In genomic region chr14:18225431-18225830, GRCm38 (mm10) we compare ENCODE assay signal across 2 mouse cellular contexts. TPM values are rescaled to one million over a fixed set of nuclear protein-coding genes. Genes with fewer than 3 reads are reported as not detected.
DNase-seq lines count a peak whose midpoint lies in the region; TF ChIP-seq lines count a peak whose summit lies in the region.
"Not testable (repeated sequence)": the region's sequence is repeated elsewhere in the genome, so short reads cannot be mapped to it uniquely, and the experiment has no call there.

No protein-coding gene starts in this region.

- intact Hi-C loops in gastrocnemius, adult 2 months (cut with DNase I): not testable (repeated sequence)

- H3K4me3 ChIP-seq in gastrocnemius, adult 2 months: not testable (repeated sequence)

- H3K27ac ChIP-seq in gastrocnemius, adult 2 months: peak overlapping the region; percentile 54

- not testable (repeated sequence) for DNase-seq in gastrocnemius, adult 2 months
- peak; percentile 91 for DNase-seq in heart, adult 11 months

- TF ChIP-seq CTCF in gastrocnemius, adult 2 months (IDR thresholded peaks at IDR 0.05): not testable (repeated sequence)

RNA-seq across cellular contexts. Expression of gene Nr1d2, which starts 13.5 kb away (rescaled TPM):
- 10 to 100 TPM; 49.9 to 91.6 TPM for total RNA-seq in gastrocnemius, adult 2 months (2021)

RNA-seq across cellular contexts. Expression of gene Nkiras1, which starts 45.5 kb away (rescaled TPM):
- total RNA-seq in gastrocnemius, adult 2 months (2021): 10 to 100 TPM; 30.1 to 44.9 TPM

RNA-seq across cellular contexts. Expression of gene Rpl15, which starts 45.8 kb away (rescaled TPM):
- total RNA-seq in gastrocnemius, adult 2 months (2021): 100 to 1,000 TPM; 519 to 581 TPM
